Mouse (Mus musculus): ENCODE data around the gene Ints6.

DNA sequence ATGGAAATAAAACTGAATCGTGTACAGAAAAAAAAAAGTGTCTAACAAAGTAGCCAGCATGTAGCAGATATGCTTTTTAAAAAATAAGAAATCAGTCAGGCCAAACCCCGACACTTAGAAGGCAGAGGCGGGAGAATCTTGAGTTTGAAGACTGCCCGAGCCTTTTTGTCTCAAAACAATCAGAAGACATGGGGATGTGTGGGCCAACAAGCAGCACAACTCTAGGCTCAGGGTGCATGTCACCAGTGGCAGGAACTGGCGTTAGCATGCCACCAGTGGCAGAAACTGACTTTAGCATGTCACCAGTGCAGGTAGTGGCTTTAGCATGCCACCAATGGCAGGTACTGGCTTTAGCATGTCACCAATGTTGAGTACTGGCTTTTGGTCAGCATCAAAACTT is 121.4 kb downstream of the Ints6 start:
- no peak for TF ChIP-seq POLR2A (IDR thresholded peaks at IDR 0.05; ENCODE audit: borderline replicate concordance, extremely low read depth, low read depth, low read length)
- no peak for TF ChIP-seq CTCF (IDR thresholded peaks at IDR 0.05; ENCODE audit: insufficient read depth, low read length)

Data from lung, adult 2 months (tissue).